Mouse (Mus musculus) gastrocnemius, postnatal 10 days (tissue): ENCODE results near the gene Dus2. TPM values are rescaled to one million over a fixed set of nuclear protein-coding genes. Genes with fewer than 3 reads are reported as not detected.
"Not testable (repeated sequence)": the region's sequence is repeated elsewhere in the genome, so short reads cannot be mapped to it uniquely, and the experiment has no call there.

Experiments
- DNase-seq: peaks from one replicate; pipeline ENCODE4 v3.0.0; 2021; ENCODE audit warnings: mixed read lengths
- long read RNA-seq, 2 experiments: library from polyadenylated mRNA; stranded (forward); transcript quantifications; one replicate each; pipeline ENCODE4 v2.0.0; 2021
- total RNA-seq, 2 experiments: library from RNA; stranded (reverse); gene quantifications; 2 replicates each; pipeline ENCODE4 v1.2.3; 2021

Dus2 gene
- 10 to 100 TPM in 1 of 2 experiments, 1 to 10 TPM in 1; 9.6 to 11.1 TPM for total RNA-seq
- long read RNA-seq, experiment 1, transcript Dus2-201 (16 exons, 1,860 nt): major isoform, 11 of 15 reads
- long read RNA-seq, experiment 1, partial matches to known transcripts: 0 of 15 reads
- long read RNA-seq, experiment 1, other reads (novel, unspliced or antisense): 3 of 15 reads
- long read RNA-seq, experiment 2, transcript Dus2-201 (16 exons, 1,860 nt): major isoform, 9 of 15 reads
- long read RNA-seq, experiment 2, partial matches to known transcripts: 1 of 15 reads
- long read RNA-seq, experiment 2, other reads (novel, unspliced or antisense): 5 of 15 reads

DNA sequence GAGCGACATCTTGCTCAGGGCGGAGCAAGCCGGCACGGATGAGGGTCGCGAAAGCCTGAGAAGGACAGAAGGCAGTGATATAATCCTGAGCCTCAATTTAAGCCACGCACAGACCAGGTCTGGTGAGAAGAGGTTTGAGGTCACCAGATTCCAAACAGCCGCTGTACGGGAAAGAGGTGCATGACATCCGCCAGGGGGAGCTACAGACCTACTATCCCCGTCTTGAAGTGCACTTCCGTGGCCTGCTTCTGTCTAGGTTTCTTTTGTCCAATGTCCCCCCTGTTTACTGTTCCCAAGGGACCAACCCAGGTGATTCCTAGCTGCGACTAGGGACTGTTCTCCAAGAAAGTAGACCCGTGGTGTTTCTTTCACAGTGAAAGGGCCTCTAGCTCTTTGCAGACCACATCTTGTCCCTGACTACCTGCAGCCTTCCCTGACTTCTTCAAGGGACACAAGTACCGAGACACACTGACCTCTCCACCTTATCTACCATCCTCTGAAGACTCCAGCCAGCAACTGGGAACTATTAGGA is at the start of gene Dus2:
Gene Dus2, plus strand, starts transcription at position 482 of the 532 bp plus-strand sequence.
- DNase-seq: peak; percentile 88

DNA sequence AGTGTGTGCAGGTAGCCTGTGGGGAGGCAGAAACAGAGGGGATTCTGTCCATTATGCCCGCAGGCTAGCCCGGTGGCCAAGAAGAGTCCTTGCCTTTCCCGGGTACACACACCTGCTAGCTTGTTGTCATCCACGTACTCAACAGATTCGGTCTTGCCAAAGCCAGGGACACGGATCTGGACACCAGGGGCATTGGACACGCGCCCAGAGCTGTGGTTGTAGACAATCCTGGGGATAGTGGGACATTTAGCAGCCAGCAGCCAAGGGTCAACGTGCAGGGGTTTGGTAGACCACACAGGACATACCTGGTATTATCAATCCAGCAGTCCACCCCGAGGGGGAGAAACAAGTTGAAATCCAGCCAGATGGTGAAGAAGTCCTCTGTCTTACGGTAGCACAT is 49.1 kb upstream of the Dus2 start:
- DNase-seq: no peak

DNA sequence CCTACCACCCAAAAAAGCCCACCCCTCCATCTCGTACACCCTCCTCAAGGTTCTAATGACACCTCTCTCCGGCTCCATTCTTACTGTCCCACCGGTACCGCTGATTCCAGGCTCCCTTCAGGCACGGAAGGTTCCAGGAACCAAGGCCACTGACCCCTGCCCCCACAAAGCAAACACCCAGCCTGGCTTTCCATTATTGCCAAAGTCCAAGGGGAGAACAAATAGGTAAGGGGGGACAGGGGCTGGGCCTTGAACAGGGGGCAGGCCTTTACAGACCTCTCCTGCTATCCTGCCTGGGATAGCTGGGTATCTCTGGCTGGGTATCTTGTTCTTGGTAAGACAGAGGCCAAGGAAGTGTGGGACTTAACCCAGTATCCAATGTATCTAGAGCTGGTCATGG is 48.6 kb upstream of the Dus2 start:
- no peak for DNase-seq

DNA sequence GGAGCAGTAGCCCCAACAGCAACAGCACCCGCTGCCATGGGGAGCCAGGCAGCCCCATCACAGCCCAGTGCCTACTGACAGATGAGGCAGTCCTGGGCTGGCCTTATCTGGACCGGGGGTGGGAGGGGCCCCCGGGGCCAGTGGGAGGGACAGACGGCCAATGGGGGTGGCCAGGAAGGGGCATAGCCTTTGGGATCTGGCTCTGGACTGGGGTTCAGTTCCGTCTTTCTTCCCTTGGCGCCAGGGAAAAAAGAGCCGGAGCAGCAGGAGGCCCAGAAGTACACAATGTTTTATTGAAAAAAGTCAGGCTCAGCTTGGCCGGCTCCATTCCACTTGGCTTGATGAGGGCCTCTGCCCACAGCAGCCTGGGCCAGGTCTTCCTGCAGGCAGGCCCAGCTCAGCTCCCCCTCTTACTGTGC is 47.8 kb upstream of the Dus2 start, which contains the start of gene Lcat:
Gene Lcat, minus strand, starts transcription at position 62 of the 419 bp plus-strand sequence.
- DNase-seq: no peak

DNA sequence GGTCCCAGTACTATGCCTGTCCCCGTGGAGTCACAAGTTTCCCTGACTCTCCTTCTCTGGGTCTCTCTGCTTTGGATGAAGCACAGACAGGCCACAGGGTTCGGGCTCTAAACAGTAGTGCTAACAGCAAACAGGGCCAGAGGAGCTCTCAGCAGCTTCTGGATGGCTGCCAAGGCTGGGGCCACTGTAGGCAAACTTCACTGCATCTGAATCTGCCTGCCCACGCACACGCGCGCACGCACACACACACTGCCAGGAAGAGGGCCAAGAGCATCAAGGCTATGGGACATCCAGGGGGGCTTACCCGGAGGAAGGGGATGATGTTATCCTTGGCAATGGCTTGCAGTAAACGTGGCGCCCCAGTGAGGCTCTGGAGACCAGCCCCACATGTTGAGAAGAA is 41.8 kb upstream of the Dus2 start:
- DNase-seq: peak; percentile 53

DNA sequence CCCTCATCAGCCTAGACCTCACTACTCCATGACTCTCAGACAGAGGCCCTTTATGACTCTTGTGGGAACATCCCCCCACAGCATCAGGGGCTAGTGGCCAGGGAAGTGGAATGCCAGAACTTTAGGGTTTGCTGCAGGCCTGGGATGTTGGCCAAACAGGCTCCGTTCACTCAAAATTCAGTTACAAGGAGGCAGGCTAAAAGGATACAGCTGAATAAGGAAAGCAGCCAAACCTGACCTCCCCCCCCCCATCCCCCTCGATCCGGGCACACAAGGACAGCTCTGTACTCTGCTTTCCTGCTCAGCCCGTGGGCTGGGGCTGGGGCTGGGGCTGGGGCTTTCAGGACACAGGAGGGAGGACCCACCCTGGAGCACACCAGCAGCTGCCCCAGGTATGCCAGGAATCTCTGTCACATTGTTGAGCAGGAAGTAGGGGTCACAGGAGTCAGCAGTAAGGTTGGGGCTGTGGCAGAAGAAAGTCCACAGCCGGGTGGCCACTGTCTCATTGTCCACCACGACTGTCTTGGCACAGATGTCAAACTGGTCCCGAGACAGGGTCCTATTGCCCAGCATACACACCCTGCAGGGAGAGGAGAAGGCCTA is 40.0 kb upstream of the Dus2 start:
- DNase-seq: peak; percentile 53

DNA sequence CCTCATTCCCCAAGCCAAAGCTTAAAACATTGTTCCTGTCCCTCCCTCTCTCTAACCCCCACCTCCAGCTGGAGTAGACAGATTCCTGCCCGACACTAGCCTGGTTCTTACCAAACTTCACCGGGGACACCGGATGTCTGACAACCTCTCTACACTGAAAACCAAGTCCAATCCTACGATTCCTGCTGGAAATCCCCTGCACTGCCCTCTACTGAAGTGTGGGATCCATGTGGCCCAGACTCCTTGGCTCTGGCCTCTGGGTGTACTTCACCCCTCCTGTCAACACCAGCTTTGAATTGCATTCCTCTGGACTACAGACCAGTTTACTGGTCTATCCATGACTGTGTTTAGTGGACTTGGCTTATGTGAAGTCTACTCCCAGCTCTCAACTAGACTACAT is 34.6 kb upstream of the Dus2 start:
- DNase-seq: no peak

DNA sequence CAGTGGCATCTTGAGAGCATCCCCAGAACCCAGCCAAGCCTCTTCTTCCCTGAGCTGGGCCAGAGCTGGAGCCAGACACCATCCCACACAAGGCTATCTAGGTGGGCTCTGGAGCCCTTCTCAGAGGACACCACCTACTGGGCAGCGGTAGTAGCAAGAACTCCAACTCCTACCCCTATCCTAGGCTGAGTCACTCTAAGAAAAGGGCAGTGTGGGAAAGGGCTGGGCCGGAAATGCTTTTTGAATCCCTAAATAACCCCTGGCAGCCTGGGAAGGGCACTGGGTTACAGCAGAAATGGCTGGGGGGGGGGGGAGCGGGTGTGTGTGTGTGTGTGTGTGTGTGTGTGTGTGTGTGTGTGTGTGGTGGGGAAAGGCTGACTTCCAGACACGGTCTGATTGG is 33.3 kb upstream of the Dus2 start:
- DNase-seq: no peak

DNA sequence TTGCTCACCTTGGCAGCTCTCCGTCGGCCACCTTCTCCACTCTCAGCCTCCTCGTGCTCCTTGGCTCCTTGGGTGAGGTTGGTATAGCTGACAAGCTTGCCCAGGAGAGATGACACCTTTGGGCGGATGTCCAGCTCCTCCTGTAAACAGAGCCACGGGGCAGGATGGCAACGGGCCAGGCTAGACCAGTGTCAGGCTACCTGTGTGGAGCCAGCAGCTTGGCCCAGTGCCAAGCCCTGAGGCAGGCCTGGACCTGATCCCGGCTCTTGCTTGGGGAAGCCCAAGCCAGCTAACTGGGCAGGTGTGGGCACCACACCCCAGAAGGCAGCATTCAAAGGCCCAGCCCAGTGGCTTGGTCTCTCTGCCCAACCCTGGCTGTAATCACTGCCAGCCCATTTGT is 31.8 kb upstream of the Dus2 start:
- DNase-seq: peak; percentile 57

DNA sequence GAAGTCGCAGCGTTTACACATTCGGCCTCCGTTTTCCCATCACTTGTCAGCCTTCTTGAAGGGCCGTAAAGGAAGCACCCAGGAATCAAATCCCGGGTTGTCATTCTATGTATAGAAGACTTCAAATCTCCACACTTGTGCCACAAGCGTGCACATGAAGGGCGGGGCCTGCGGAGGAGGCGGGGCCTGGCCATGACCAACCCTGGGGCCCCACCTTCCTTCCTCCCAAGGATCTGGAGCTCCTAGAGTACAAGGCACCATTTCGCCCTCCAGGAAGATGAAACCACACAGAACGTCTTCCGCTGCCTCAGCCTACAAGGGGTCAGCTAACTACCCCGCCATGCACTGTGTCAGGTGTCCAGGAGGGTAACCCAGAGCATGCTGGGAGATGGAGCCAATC is 30.0 kb upstream of the Dus2 start:
- DNase-seq: no peak

DNA sequence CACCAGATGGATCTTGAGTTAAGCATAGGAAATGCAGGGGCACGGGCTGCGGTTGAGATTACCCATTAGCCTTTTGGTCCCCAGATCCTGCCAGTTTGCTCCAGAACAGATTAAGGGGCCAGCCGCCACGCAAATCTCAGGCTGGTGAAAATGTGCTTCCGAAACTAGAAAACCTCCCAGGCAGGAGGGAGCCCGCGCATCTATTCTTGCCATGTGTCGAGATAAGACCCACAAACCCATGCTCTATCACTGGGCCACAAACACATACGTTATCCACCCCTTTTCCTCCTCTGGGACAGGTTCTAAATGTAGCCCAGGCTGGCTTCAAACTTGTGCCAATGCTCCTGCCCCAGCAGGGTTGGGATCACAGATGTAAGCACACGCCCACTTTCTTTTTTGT is 29.6 kb upstream of the Dus2 start:
- DNase-seq: no peak

DNA sequence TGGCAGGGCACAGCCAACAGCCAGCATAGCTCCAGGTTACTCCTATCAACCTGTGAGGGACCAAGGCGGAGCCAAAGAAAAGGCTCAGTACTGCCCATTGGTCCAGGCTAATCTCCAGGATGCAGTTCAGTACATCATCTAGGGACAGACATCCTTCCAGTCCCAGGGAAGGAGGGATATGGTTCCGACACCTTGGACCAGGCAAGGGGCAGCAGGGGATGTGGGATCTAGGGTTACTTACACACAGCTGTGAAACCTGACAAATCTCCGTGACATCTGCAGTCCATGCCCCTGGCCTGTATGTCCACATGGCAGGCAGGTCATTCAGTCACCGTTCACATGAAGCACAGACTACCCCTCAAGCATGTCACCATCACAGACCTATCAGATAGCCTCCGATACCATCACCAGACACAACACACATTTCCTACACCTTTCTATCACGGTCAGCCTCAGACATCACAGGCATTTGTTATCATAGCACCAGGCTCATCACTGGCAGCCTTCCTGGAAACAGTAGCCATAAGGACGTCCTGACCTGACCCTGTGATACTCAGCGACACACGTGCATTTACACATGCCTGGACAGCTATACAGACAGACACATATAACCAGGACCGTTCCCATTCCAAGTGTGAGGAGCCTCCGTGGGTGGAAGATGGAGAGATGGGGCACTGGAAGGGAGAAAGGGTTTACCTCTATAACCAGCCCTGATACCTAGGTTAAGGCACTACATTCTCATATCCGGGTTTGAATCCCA is 26.5 kb upstream of the Dus2 start:
- no peak for DNase-seq

DNA sequence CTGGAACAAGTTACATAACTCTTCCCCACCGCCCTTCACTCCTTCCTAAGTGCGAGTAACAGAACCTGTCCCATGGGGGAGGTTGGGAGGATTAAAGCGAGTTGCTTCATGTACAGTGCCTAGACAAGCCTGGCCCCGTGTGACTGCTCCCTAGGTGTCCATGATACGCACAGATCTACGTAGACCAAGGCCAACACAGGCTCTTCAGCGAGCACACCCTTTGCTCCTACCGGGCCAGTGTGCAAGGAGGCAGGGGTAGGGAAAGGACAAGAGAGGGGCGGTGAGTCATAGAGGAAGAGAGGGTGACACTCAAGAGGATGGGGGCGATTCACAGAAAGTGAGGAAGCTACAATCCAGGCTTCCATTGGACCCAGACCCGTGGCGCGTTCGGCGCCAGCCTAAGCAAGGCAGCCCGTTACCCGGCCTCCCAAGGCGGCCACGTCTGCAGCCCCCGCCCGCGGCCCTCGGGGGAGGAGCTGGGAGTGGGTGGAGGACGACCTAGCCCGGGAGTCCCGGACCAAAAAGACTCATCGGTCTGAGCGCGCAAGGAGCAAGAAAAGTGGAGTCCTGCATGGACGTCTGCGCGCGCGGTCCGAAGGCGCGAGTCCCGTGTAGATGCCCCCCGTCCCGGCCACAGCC is 25.8 kb upstream of the Dus2 start:
- DNase-seq: peak; percentile 68

DNA sequence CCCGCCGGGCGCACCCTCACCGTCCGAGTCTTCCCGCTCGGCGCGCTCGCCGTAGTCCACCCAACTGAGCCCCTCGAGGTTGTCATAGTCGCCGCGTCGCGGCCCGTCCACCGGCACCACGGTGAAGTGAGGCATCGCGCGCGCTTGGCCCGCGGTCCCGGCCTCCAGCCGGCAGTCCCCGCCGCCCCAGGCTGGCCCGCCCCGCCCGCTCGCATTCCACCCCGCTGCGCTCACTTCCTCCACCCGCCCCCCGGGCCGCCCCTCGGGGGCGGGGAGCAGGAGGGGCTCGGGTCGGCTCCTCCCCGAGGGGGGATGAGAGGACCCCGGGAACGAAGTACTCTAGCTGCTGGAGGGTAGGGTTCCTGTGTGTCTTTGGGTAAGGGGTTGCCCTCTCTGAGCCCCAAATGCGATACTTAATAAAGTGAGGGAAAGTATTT is 25.2 kb upstream of the Dus2 start, which contains the start of gene Slc12a4:
Gene Slc12a4, minus strand, starts transcription at position 193 of the 437 bp plus-strand sequence.
- peak; percentile 83 for DNase-seq

DNA sequence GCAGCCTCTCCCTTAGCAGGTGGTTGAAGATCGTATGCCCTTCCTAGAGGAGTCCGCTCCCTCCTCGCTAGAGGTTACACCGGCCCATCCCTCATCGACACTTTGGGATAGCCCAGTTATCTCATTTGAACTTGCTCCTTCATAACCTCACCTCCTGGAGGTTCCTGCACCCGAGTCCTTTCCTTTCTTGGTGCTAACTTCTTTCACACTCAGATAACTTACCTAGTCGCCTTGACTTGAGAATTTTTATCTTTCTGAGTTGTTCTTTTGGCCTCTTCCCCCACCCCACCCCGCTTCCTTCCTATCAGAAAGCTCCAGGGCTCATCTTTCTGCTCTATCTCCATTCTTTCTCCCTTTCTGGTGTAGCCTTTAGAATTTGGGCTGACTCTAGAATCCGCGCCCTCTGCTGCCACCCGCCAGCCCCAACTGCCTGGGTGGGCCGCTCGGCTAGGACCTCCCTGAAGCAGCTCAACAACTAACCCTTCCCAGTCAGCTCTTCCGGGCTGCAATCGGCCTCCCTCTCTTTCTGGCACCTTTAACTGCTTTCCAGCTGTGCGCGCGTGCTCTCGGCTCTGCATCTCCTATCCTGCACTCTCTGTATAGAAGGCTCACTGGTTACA is 24.3 kb upstream of the Dus2 start:
- DNase-seq: no peak

DNA sequence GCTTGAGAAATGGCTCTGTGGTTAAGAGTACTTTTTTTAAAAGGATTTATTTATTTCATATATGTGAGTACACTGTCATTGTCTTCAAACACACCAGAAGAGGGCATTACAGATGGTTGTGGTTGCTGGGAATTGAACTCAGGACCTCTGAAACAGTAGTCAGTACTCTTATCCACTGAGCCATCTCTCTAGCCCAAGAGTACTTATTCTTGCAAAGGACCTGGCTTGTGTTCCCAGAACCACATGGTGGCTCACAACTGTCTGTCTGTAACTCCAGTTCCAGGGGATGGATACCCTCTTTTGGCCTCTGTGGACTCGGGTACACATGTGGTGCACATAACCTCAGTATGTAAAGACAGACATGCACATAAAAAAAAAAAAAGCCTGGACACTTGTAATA is 21.8 kb upstream of the Dus2 start:
- DNase-seq: no peak

DNA sequence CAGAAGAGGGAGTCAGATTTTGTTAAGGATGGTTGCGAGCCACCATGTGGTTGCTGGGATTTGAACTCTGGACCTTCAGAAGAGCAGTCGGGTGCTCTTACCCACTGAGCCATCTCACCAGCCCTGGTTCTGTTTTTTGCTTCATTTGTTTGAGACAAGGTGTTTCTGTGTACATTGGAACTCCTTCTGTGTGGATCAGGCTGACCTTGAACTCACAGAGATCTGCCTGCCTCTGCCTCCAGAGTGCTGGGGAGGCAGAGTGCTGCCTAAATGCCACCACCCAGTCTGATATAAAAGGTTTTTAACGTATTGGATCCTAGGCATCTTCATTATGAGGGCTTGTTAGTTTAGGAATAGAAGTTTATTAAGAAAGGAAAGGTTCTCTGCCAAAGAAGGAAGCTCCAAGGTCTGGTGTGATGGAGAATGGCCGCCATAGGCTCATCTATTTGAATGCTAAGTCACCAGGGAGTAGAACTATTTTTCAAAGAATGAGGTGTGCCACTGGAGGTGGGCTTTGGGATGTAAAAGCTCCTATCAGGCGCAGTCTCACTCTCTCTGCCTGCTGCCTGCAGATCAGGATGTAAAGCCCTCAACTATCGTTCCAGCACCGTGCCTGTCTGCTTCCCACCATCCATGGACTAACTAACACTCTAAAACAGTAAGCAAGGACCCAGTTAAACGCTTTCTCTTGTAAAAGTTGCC is 20.0 kb upstream of the Dus2 start:
- DNase-seq: no peak

DNA sequence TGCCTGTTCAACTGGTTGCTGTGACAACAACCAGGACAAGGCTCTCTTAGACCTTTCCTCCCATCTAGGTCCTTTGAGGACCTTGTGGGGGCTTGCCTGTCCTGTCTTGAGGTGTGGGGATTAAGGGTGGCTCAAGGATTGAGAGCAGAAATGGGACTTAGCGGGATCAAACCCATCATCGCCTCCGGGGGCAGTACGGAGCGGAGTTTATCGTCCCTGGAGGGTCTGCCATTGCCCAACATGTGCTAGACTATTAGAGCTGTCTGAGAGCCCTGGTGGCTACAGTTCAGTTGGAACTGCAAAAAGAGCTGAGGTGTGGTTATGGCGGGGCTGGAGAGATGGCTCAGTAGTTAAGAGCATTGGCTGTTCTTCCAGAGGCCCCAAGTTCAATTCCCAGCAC is 15.8 kb upstream of the Dus2 start:
- no peak for DNase-seq

DNA sequence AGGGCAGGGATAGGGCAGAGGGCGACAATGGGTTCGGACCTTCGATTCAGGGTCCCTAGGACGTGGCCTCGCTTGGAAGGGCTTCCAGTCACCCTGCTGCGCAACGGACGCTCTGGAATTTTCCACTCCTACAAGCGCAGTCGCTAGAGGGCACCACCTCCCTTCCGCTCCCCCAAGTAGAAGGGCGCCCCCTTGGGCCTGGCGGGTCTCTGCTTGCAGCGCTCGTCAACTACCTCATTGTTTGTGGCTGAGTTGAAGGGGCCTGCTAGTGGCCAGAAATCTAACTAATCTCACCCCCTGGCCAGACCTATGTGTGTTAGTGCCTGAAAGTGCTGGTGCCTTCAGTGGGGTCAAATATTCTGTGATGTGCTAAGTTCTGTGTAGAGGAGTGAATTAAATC is 11.8 kb upstream of the Dus2 start, which contains the start of gene Dpep3:
Gene Dpep3, minus strand, starts transcription at position 105 of the 400 bp plus-strand sequence.
- no peak for DNase-seq

DNA sequence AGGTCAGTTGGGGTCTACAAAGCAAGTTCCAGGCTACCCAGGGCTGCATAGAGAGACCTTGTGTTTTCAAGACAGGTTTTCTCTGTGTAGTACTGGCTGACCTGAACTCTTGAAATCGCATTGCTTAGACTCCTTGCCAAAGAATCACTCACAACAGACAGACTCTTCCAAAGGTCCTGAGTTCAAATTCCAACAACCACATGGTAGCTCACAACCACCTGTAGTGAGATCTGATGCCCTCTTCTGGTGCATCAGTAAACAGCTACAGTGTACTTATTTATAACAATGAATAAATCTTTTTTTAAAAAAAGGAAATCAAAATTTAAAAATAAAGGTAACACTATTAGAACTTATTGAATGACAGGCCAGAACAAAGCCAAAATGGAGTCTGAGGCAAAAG is 10.0 kb upstream of the Dus2 start:
- DNase-seq: no peak

DNA sequence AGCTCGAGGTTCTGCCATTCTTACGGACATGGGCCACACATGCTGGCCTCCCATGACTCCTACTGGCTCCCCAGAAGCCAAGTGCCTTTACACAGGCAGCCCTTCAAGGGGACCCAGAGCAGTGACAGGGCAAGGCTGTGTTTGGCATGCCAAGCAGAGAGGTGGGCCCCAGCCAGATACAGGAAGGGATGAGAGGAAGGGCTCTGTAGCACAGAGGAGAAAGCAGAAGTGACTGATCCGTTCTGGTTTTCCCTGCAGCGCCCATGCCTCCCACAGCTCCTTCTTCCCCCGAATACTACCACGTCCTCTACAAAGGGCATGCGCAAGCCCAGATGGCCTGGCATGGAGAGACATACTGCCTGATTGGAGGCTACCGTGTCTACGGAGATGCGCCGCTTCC is 7.7 kb upstream of the Dus2 start:
- DNase-seq: not testable (repeated sequence)
